Mouse (Mus musculus) intestine, postnatal 0 days (tissue): ENCODE measurements around the gene Fsip1. TPM values are rescaled to one million over a fixed set of nuclear protein-coding genes. Genes with fewer than 3 reads are reported as not detected.

Source experiments
- ATAC-seq: fragments of 200-750 bp; cut with Nextera tagmentation; 2 replicates; pipeline ENCODE4 v1.8.0; 2017; ENCODE audit warnings: mild to moderate bottlenecking, moderate TSS enrichment, moderate library complexity
- H3K27ac ChIP-seq: fragments of 300-500 bp; sonication (generic); 2 replicates; pipeline ENCODE4 v1.5.1; 2014; ENCODE audit warnings: mild to moderate bottlenecking, low read depth, low read length, moderate library complexity
- H3K27me3 ChIP-seq: fragments of 300-500 bp; sonication (generic); replicated peaks from 2 replicates; pipeline ENCODE4 v1.6.1; 2014; ENCODE audit warnings: low read length, mixed read lengths; ENCODE audit not compliant: control insufficient read depth, insufficient read depth
- H3K36me3 ChIP-seq: fragments of 300-500 bp; sonication (generic); 2 replicates; pipeline ENCODE4 v1.6.1; 2014; ENCODE audit warnings: mild to moderate bottlenecking, moderate library complexity; ENCODE audit not compliant: control insufficient read depth, insufficient read depth
- H3K4me1 ChIP-seq: fragments of 300-500 bp; sonication (generic); replicated peaks from 2 replicates; pipeline ENCODE4 v1.6.1; 2014; ENCODE audit warnings: antibody characterized with exemption, low read length, mixed read lengths; ENCODE audit not compliant: control insufficient read depth, insufficient read depth
- H3K4me2 ChIP-seq: fragments of 300-500 bp; sonication (generic); replicated peaks from 2 replicates; pipeline ENCODE4 v1.6.1; 2014; ENCODE audit warnings: low read depth, mild to moderate bottlenecking, moderate library complexity
- H3K4me3 ChIP-seq: fragments of 300-500 bp; sonication (generic); 2 replicates; pipeline ENCODE4 v1.5.1; 2014; ENCODE audit warnings: low read depth, low read length
- H3K9ac ChIP-seq: fragments of 300-500 bp; sonication (generic); 2 replicates; pipeline ENCODE4 v1.6.1; 2014; ENCODE audit warnings: mild to moderate bottlenecking, low read depth, low read length
- H3K9me3 ChIP-seq: fragments of 300-500 bp; sonication (generic); 2 replicates; pipeline ENCODE4 v1.6.1; 2016; ENCODE audit warnings: mixed run types; ENCODE audit not compliant: control insufficient read depth
- CTCF ChIP-seq: sonication (generic); IDR thresholded peaks from 2 replicates; pipeline ENCODE4 v1.5.1; 2016; ENCODE audit warnings: low read depth, mild to moderate bottlenecking, control low read depth, antibody characterized with exemption, moderate library complexity
- WGBS: fragments of 180-500 bp; shearing (Covaris S2); extraction: QIAGEN DNeasy Blood & Tissue Kit; methylation state at CpG from one replicate; pipeline ENCODE4 v1.1.7; 2014; 5-methylcytosine and 5-hydroxymethylcytosine counted together
- polyA plus RNA-seq: library from polyadenylated mRNA; unstranded; fragments of >200 nt; fragmentation: Nextera tagmentation; extraction: Ambion mirVana; gene quantifications from 2 replicates; pipeline ENCODE4 v1.2.1, GENCODE M21; 2015

Gene Fsip1
- polyA plus RNA-seq, 1 experiment from 2014 or later = 0.13 TPM

DNA sequence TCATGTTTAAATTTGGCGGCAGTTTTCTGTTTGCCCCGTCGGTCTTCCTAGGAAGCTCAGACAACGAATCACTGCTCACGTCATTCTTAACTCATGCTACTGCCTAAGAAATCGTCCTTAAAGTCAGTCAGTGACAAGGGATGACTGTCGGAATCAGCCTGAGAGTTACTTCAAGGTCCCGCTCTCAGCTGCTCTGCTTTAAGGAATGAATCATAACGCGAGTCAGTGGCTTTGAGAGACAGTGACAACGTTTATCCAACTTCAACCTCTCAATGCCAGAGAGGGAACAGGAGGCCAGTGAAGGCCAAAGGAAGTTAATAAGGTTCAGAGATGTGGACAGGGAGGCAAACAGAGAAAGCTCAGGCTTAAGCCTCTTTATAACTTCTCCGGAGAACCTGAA lies 7.8 kb downstream of the Fsip1 start:
- Histone ChIP-seq H3K9me3 (no peaks in the 10 kb centered on the region), H3K36me3 (no peaks in the 10 kb centered on the region), H3K9ac (no peak overlapping the region), H3K4me1 (no peaks in the 10 kb centered on the region), H3K4me3 (no peak overlapping the region), H3K27ac (no peak overlapping the region), H3K4me2 (no peak overlapping the region), H3K27me3 (no peaks in the 10 kb centered on the region)
- no peak for ATAC-seq
- TF ChIP-seq CTCF = no peak
- 64% methylated on average over 12 of the region's 12 CpGs for WGBS

DNA sequence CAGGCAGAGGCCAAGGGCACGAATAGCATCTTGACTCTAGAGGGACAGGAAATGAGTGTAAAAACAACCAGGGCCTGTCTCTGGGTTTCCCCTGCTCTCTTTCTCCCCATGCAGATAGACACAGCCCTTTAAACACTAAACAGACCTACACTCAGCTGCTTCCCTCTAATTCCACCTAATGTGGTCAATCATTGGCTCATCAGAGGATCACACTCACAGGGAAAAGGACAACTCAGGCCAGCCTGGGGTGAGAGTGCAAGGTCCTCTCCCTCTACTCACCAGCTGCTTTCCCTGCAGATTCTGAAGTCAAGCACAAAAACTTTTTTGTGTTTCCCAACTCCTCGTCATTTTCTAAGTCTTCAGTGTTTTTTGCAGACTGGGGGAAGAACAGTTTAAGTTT lies 8.8 kb downstream of the Fsip1 start:
- whole genome bisulfite sequencing = 54% methylated on average over 2 of the region's 2 CpGs
- TF ChIP-seq CTCF = no peak

GRCm38 (mm10) chr2:118245914-118246313 lies 10.9 kb downstream of the Fsip1 start:
- H3K27ac ChIP-seq = no peak overlapping the region
- H3K36me3 ChIP-seq = no peaks in the 10 kb centered on the region
- no peak overlapping the region for H3K4me3 ChIP-seq
- H3K4me2 ChIP-seq = no peak overlapping the region
- no peaks in the 10 kb centered on the region for H3K4me1 ChIP-seq
- ATAC-seq = no peak
- WGBS = 7% methylated on average over 10 of the region's 10 CpGs
- H3K27me3 ChIP-seq = no peaks in the 10 kb centered on the region
- no peak overlapping the region for H3K9ac ChIP-seq
- peak; percentile 91 for TF ChIP-seq CTCF
- H3K9me3 ChIP-seq = no peaks in the 10 kb centered on the region

More for the DNA sequence above, 8.8 kb downstream of the Fsip1 start:
- Histone ChIP-seq H3K4me3 (no peak overlapping the region), H3K9me3 (no peaks in the 10 kb centered on the region), H3K36me3 (no peaks in the 10 kb centered on the region), H3K9ac (no peak overlapping the region), H3K27ac (no peak overlapping the region), H3K4me1 (no peaks in the 10 kb centered on the region), H3K27me3 (no peaks in the 10 kb centered on the region), H3K4me2 (no peak overlapping the region)
- ATAC-seq = no peak

- no peak for TF ChIP-seq CTCF
- H3K9me3 ChIP-seq = no peaks in the 10 kb centered on the region
- H3K27ac ChIP-seq = no peak overlapping the region
- H3K36me3 ChIP-seq = no peaks in the 10 kb centered on the region
- no peaks in the 10 kb centered on the region for H3K27me3 ChIP-seq
- H3K4me2 ChIP-seq = no peak overlapping the region
- no peak overlapping the region for H3K4me3 ChIP-seq
- WGBS = 80% methylated on average over 7 of the region's 7 CpGs
- ATAC-seq = no peak
- H3K4me1 ChIP-seq = no peaks in the 10 kb centered on the region
- no peak overlapping the region for H3K9ac ChIP-seq
Observed at GRCm38 (mm10) chr2:118236196-118236595, 20.6 kb downstream of the Fsip1 start.

DNA sequence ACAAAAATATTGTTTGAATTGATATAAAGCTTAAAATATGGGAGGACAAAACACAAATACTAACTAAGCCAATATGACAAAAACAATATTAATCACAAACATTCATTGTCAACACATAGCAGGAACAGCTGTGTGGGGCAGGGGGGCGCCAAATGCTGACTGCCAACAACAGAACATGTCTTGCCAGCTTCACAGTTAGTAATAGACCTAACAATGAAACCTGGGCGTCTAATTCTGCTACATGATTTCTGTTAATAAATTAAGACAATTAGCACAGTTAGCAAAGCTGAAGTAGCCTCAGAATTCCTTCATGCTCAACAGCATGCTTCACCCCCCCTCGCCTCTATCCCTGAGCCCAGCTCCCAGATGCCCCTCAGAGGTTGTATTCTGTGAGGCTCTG lies 21.2 kb downstream of the Fsip1 start:
- no peak overlapping the region for H3K27ac ChIP-seq
- no peak for ATAC-seq
- H3K4me2 ChIP-seq = no peak overlapping the region
- H3K4me3 ChIP-seq = no peak overlapping the region
- WGBS = 82% methylated on average over 3 of the region's 3 CpGs
- H3K4me1 ChIP-seq = no peaks in the 10 kb centered on the region
- no peak overlapping the region for H3K9ac ChIP-seq
- no peaks in the 10 kb centered on the region for H3K9me3 ChIP-seq
- H3K27me3 ChIP-seq = no peaks in the 10 kb centered on the region
- no peak for TF ChIP-seq CTCF
- no peaks in the 10 kb centered on the region for H3K36me3 ChIP-seq

GRCm38 (mm10) chr2:118230544-118230943 lies 26.2 kb downstream of the Fsip1 start:
- no peaks in the 10 kb centered on the region for H3K9me3 ChIP-seq
- no peak overlapping the region for H3K9ac ChIP-seq
- H3K4me3 ChIP-seq = no peak overlapping the region
- WGBS = 65% methylated on average over 3 of the region's 3 CpGs
- no peak overlapping the region for H3K27ac ChIP-seq
- no peaks in the 10 kb centered on the region for H3K27me3 ChIP-seq
- H3K36me3 ChIP-seq = no peaks in the 10 kb centered on the region
- no peak for TF ChIP-seq CTCF
- H3K4me2 ChIP-seq = no peak overlapping the region
- H3K4me1 ChIP-seq = no peaks in the 10 kb centered on the region
- ATAC-seq = no peak

GRCm38 (mm10) chr2:118228486-118229079 lies 28.2 kb downstream of the Fsip1 start:
- no peaks in the 10 kb centered on the region for H3K9me3 ChIP-seq
- ATAC-seq = no peak
- H3K27me3 ChIP-seq = no peaks in the 10 kb centered on the region
- H3K4me1 ChIP-seq = no peaks in the 10 kb centered on the region
- no peaks in the 10 kb centered on the region for H3K36me3 ChIP-seq
- 90% methylated on average over 4 of the region's 4 CpGs for WGBS
- no peak for TF ChIP-seq CTCF
- H3K4me2 ChIP-seq = no peak overlapping the region
- no peak overlapping the region for H3K9ac ChIP-seq
- no peak overlapping the region for H3K4me3 ChIP-seq
- H3K27ac ChIP-seq = no peak overlapping the region
